Mouse (Mus musculus) forebrain, embryonic 16.5 days (tissue): ENCODE data around the gene Kcnf1. TPM values are rescaled to one million over a fixed set of nuclear protein-coding genes. Genes with fewer than 3 reads are reported as not detected.
A peak's percentile ranks its signal among the peaks of the same experiment; 100 is the strongest.

ENCODE experiments used
- ATAC-seq: fragments of 200-750 bp; cut with Nextera tagmentation; 2 replicates; pipeline ENCODE4 v1.8.0; 2017; ENCODE audit warnings: mild to moderate bottlenecking, moderate library complexity
- H3K27ac ChIP-seq: fragments of 300-500 bp; sonication (generic); 2 replicates; pipeline ENCODE4 v1.5.1; 2014; ENCODE audit warnings: low read length, control low read depth
- H3K27me3 ChIP-seq: fragments of 300-500 bp; sonication (generic); replicated peaks from 2 replicates; pipeline ENCODE4 v1.6.1; 2014; ENCODE audit warnings: low read length; ENCODE audit not compliant: control insufficient read depth, insufficient read depth
- H3K36me3 ChIP-seq: fragments of 300-500 bp; sonication (generic); 2 replicates; pipeline ENCODE4 v1.6.1; 2014; ENCODE audit not compliant: control insufficient read depth, insufficient read depth
- H3K4me1 ChIP-seq: fragments of 300-500 bp; sonication (generic); replicated peaks from 2 replicates; pipeline ENCODE4 v1.6.1; 2014; ENCODE audit warnings: low read length; ENCODE audit not compliant: control insufficient read depth, insufficient read depth
- H3K4me2 ChIP-seq: fragments of 300-500 bp; sonication (generic); 2 replicates; pipeline ENCODE4 v1.6.1; 2014; ENCODE audit warnings: mild to moderate bottlenecking, low read length, control low read depth
- H3K4me3 ChIP-seq: fragments of 300-500 bp; sonication (generic); replicated peaks from 2 replicates; pipeline ENCODE4 v1.5.1; 2014; ENCODE audit warnings: mild to moderate bottlenecking, low read length, control low read depth
- H3K9ac ChIP-seq: fragments of 300-500 bp; sonication (generic); replicated peaks from 2 replicates; pipeline ENCODE4 v1.6.1; 2014; ENCODE audit warnings: low read depth, low read length, control low read depth
- H3K9me3 ChIP-seq: fragments of 300-500 bp; sonication (generic); 2 replicates; pipeline ENCODE4 v1.6.1; 2016; ENCODE audit warnings: low read length; ENCODE audit not compliant: control insufficient read depth
- WGBS: fragments of 180-500 bp; shearing (Covaris S2); extraction: QIAGEN DNeasy Blood & Tissue Kit; methylation state at CpG from one replicate; pipeline ENCODE4 v1.1.7; 2014; 5-methylcytosine and 5-hydroxymethylcytosine counted together
- polyA plus RNA-seq: library from polyadenylated mRNA; unstranded; fragments of >200 nt; fragmentation: Nextera tagmentation; extraction: Ambion mirVana; gene quantifications from 2 replicates; pipeline ENCODE4 v1.2.1, GENCODE M21; 2015

The Kcnf1 gene
- polyA plus RNA-seq, 1 experiment from 2014 or later = 6.6 TPM

- Histone ChIP-seq H3K27me3 (peaks cover 12% of the 10 kb centered on the region), H3K4me3 (no peak overlapping the region), H3K9me3 (no peaks in the 10 kb centered on the region; the same call in 1 of the 2 replicates), H3K4me2 (no peak overlapping the region), H3K9ac (no peak overlapping the region), H3K27ac (no peak overlapping the region), H3K36me3 (no peaks in the 10 kb centered on the region), H3K4me1 (peaks cover 8% of the 10 kb centered on the region)
- 80% methylated on average over 10 of the region's 10 CpGs for WGBS
- ATAC-seq = no peak
Observed at GRCm38 (mm10) chr12:17174134-17174893, 2.4 kb downstream of the Kcnf1 start.

DNA sequence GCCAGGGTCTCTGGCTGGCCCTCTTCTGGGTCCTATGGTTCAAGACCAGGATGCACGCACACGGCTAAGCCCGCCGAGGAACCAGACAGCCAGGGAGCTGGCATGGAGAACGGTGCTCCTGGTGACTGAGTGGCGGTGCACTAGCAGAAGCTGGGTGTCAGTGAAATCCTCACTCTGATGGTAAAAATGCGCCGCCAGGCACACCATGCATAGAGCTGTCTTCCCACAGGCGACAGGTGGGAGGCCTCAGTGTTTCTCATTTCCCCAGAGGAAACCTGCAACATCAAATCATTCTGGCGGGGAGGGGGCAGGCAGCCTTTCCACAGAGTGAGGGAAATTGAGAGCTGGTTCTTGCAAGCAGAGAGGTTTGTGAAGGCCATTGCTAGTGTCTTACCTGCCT, 6.3 kb downstream of the Kcnf1 start:
- H3K4me1 ChIP-seq = peaks cover 4% of the 10 kb centered on the region
- WGBS = 85% methylated on average over 10 of the region's 10 CpGs
- H3K9me3 ChIP-seq = no peaks in the 10 kb centered on the region; the same call in 1 of the 2 replicates
- no peaks in the 10 kb centered on the region for H3K36me3 ChIP-seq
- no peak overlapping the region for H3K4me2 ChIP-seq
- ATAC-seq = no peak
- no peak overlapping the region for H3K9ac ChIP-seq
- H3K27me3 ChIP-seq = peaks cover 8% of the 10 kb centered on the region
- H3K27ac ChIP-seq = no peak overlapping the region
- no peak overlapping the region for H3K4me3 ChIP-seq

DNA sequence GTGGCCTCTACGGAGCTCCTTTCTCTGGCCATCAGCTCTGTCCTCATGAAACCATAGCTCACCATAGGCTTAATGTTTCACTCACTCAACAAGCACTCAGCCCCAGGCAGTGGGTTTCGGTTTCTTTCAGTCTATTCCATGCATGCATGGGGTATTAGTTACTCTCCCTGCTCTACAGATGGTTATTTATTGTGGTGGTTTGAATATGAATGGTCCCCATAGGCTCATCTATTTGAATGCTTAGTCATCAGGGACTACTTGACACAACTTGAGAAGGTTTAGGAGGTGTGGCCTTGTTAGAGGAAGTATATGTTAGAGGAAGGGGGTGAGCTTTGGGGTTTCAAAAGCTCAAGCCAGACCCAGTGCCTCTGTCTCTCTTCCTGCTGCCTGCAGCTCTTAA, 10.6 kb downstream of the Kcnf1 start:
- no peaks in the 10 kb centered on the region for H3K36me3 ChIP-seq
- no peak overlapping the region for H3K4me2 ChIP-seq
- H3K4me1 ChIP-seq = no peaks in the 10 kb centered on the region
- no peaks in the 10 kb centered on the region for H3K27me3 ChIP-seq
- no peak overlapping the region for H3K27ac ChIP-seq
- WGBS = 86% methylated on average over 2 of the region's 2 CpGs
- ATAC-seq = no peak
- H3K9me3 ChIP-seq = no peaks in the 10 kb centered on the region
- H3K4me3 ChIP-seq = no peak overlapping the region
- no peak overlapping the region for H3K9ac ChIP-seq

- 90% methylated on average over 3 of the region's 3 CpGs for WGBS
- Histone ChIP-seq H3K27ac (no peak overlapping the region), H3K9ac (no peak overlapping the region)
Observed at GRCm38 (mm10) chr12:17163996-17164395, 12.7 kb downstream of the Kcnf1 start.

DNA sequence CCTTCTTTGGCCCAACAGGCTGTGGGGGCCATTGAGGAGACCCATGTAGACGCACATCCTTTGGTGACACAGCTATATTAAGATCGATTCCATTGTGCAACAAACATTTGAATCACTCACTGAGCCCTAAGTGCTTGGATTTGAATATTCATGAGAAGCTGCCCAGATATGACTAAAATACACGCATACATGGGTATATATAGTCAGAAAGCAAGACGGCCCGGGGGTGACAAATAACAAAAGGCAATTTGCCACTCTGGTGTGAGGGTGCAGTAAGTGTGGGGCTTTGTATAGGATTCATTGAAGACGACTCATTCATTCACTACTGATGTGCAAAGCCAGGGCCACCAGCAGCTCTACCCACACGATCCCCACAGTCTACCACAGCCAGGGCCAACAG, 17.1 kb downstream of the Kcnf1 start:
- H3K9ac ChIP-seq = no peak overlapping the region
- no peaks in the 10 kb centered on the region for H3K4me1 ChIP-seq
- 0 out of 2 replicates have a peak, but pooled peaks have one; percentile 38 for ATAC-seq
- H3K27me3 ChIP-seq = no peaks in the 10 kb centered on the region
- H3K36me3 ChIP-seq = no peaks in the 10 kb centered on the region
- no peak overlapping the region for H3K27ac ChIP-seq
- no peak overlapping the region for H3K4me2 ChIP-seq
- WGBS = 71% methylated on average over 7 of the region's 7 CpGs
- no peak overlapping the region for H3K4me3 ChIP-seq
- H3K9me3 ChIP-seq = no peaks in the 10 kb centered on the region

More at GRCm38 (mm10) chr12:17163996-17164395, 12.7 kb downstream of the Kcnf1 start:
- H3K4me3 ChIP-seq = no peak overlapping the region
- H3K36me3 ChIP-seq = no peaks in the 10 kb centered on the region
- H3K27me3 ChIP-seq = no peaks in the 10 kb centered on the region
- no peaks in the 10 kb centered on the region for H3K9me3 ChIP-seq
- no peak for ATAC-seq
- H3K4me1 ChIP-seq = no peaks in the 10 kb centered on the region
- H3K4me2 ChIP-seq = no peak overlapping the region

GRCm38 (mm10) chr12:17157558-17157957, 19.1 kb downstream of the Kcnf1 start:
- Histone ChIP-seq H3K4me1 (no peaks in the 10 kb centered on the region), H3K4me3 (no peak overlapping the region), H3K9ac (no peak overlapping the region), H3K9me3 (no peaks in the 10 kb centered on the region), H3K36me3 (no peaks in the 10 kb centered on the region), H3K4me2 (no peak overlapping the region), H3K27me3 (no peaks in the 10 kb centered on the region), H3K27ac (no peak overlapping the region)
- 92% methylated on average over 15 of the region's 15 CpGs for WGBS
- no peak for ATAC-seq

DNA sequence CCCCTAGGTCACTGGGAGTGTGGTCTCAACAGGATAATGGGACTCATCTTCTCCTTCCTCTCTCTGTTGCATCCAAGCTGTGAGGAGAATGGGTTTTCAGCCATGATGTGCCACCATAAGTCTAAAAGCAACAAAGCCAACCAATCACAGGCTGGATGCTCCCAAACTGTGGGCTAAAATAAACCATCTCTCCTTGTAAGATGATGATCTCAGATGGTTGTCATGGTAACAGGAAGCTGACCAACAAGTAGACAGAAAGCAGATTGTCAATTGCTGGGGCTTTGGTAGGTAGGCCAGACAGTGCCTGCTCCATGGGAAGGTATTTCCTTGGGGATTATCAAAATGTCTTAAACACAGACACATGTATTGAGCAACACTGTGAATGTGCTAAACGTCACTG, 20.9 kb downstream of the Kcnf1 start:
- WGBS = 89% methylated on average over 1 of the region's 1 CpGs
- no peak overlapping the region for H3K4me3 ChIP-seq
- no peak overlapping the region for H3K27ac ChIP-seq
- 0 out of 2 replicates have a peak, but pooled peaks have one; percentile 6 for ATAC-seq
- no peaks in the 10 kb centered on the region for H3K4me1 ChIP-seq
- H3K36me3 ChIP-seq = no peaks in the 10 kb centered on the region
- no peak overlapping the region for H3K9ac ChIP-seq
- H3K9me3 ChIP-seq = no peaks in the 10 kb centered on the region
- no peak overlapping the region for H3K4me2 ChIP-seq
- no peaks in the 10 kb centered on the region for H3K27me3 ChIP-seq

DNA sequence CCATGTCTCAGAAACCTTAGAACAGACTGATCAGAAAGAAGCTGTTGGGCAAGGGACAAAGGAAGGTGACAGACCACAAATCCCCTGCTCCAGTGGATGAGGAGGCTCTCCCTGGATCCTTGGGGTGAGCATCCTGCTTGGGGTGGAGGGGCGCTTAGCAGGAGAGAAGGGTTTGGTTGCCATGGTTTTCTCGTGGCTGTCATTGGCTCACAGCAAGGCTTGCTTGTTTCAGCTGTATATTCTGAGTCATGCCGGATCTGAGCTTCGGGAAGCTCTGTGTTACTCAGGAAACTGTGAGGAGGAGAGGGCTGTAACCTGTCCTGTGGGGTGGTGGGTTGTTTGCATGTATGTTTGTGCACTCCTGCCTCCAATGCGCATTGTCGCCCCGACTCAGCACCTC, 23.8 kb downstream of the Kcnf1 start:
- H3K4me2 ChIP-seq = no peak overlapping the region
- no peaks in the 10 kb centered on the region for H3K9me3 ChIP-seq
- ATAC-seq = peak; percentile 56
- H3K27me3 ChIP-seq = no peaks in the 10 kb centered on the region
- H3K4me3 ChIP-seq = no peak overlapping the region
- whole genome bisulfite sequencing = 67% methylated on average over 7 of the region's 7 CpGs
- no peak overlapping the region for H3K9ac ChIP-seq
- no peaks in the 10 kb centered on the region for H3K36me3 ChIP-seq
- no peak overlapping the region for H3K27ac ChIP-seq
- H3K4me1 ChIP-seq = no peaks in the 10 kb centered on the region

GRCm38 (mm10) chr12:17148920-17149319, 27.8 kb downstream of the Kcnf1 start:
- Histone ChIP-seq H3K36me3 (no peaks in the 10 kb centered on the region), H3K9me3 (no peaks in the 10 kb centered on the region), H3K4me1 (no peaks in the 10 kb centered on the region), H3K9ac (no peak overlapping the region), H3K27ac (no peak overlapping the region), H3K4me2 (no peak overlapping the region), H3K4me3 (no peak overlapping the region), H3K27me3 (no peaks in the 10 kb centered on the region)
- no peak; the same call in 1 of the 2 replicates for ATAC-seq
- WGBS = 61% methylated on average over 10 of the region's 10 CpGs
